Mouse (Mus musculus) E14TG2a.4 (cell line): Measurements from ENCODE around the gene Flt1.

Experiments used
- CTCF ChIP-seq: conservative IDR thresholded peaks from 2 replicates; pipeline ENCODE4 v1.5.1; 2014; ENCODE audit warnings: low read length
- NANOG ChIP-seq: IDR thresholded peaks from 2 replicates; pipeline ENCODE4 v1.6.1; 2014; ENCODE audit warnings: borderline replicate concordance, low read length, mixed read lengths

- TF ChIP-seq CTCF (no peak), NANOG (no peak)
Observed at GRCm38 (mm10) chr5:147748081-147748581, 22.3 kb upstream of the Flt1 start.
